Mouse (Mus musculus) midbrain, postnatal 0 days (tissue): ENCODE measurements at regions not wholly inside any gene's neighbourhood (a gene's known extent, or its start where the extent isn't known, plus 50 kb on each side); places are given as distances from the start of the nearest gene placed in this dataset.

ENCODE experiments used
- ATAC-seq: fragments of 200-750 bp; cut with Nextera tagmentation; 2 replicates; pipeline ENCODE4 v1.8.0; 2017; ENCODE audit warnings: moderate number of reproducible peaks, mild to moderate bottlenecking, moderate TSS enrichment, moderate library complexity; ENCODE audit not compliant: low FRiP score
- DNase-seq: peaks from one replicate; pipeline ENCODE4 v3.0.0-alpha.2; 2015; ENCODE audit warnings: low spot score
- H3K27ac ChIP-seq: fragments of 300-500 bp; sonication (generic); 2 replicates; pipeline ENCODE4 v1.5.1; 2014; ENCODE audit warnings: low read depth, mild to moderate bottlenecking, low read length, mixed read lengths
- H3K27me3 ChIP-seq: fragments of 300-500 bp; sonication (generic); 2 replicates; pipeline ENCODE4 v1.6.1; 2014; ENCODE audit warnings: low read length, control low read depth, mixed read lengths; ENCODE audit not compliant: insufficient read depth
- H3K36me3 ChIP-seq: fragments of 300-500 bp; sonication (generic); 2 replicates; pipeline ENCODE4 v1.6.1; 2014; ENCODE audit warnings: low read length, control low read depth, mixed read lengths; ENCODE audit not compliant: insufficient read depth
- H3K4me1 ChIP-seq: fragments of 300-500 bp; sonication (generic); 2 replicates; pipeline ENCODE4 v1.6.1; 2014; ENCODE audit warnings: mild to moderate bottlenecking, control low read depth, antibody characterized with exemption, low read length, mixed read lengths; ENCODE audit not compliant: insufficient read depth
- H3K4me2 ChIP-seq: fragments of 300-500 bp; sonication (generic); 2 replicates; pipeline ENCODE4 v1.6.1; 2014; ENCODE audit warnings: low read depth, mild to moderate bottlenecking, low read length, mixed read lengths; ENCODE audit not compliant: poor library complexity, severe bottlenecking
- H3K4me3 ChIP-seq: fragments of 300-500 bp; sonication (generic); 2 replicates; pipeline ENCODE4 v1.5.1; 2014; ENCODE audit warnings: low read depth, mild to moderate bottlenecking, low read length, moderate library complexity
- H3K9ac ChIP-seq: fragments of 300-500 bp; sonication (generic); replicated peaks from 2 replicates; pipeline ENCODE4 v1.6.1; 2014; ENCODE audit warnings: mild to moderate bottlenecking, low read length, moderate library complexity, mixed read lengths; ENCODE audit not compliant: poor library complexity, severe bottlenecking
- H3K9me3 ChIP-seq: fragments of 300-500 bp; sonication (generic); 2 replicates; pipeline ENCODE4 v1.6.1; 2016; ENCODE audit warnings: low read length, control low read depth
- CTCF ChIP-seq: IDR thresholded peaks from 2 replicates; pipeline ENCODE4 v1.5.1; 2016; ENCODE audit warnings: antibody characterized with exemption, mild to moderate bottlenecking
- WGBS: fragments of 180-500 bp; shearing (Covaris S2); extraction: QIAGEN DNeasy Blood & Tissue Kit; methylation state at CpG from one replicate; pipeline ENCODE4 v1.1.7; 2014; 5-methylcytosine and 5-hydroxymethylcytosine counted together

GRCm38 (mm10) chr15:13275326-13275725 lies 101.9 kb upstream of the Cdh6 start:
- WGBS = 23% methylated on average over 5 of the region's 5 CpGs
- DNase-seq (no peak), ATAC-seq (no peak)
- H3K27ac ChIP-seq = no peak overlapping the region
- H3K4me2 ChIP-seq = no peak overlapping the region
- peaks cover 5% of the 10 kb centered on the region; the same call in 1 of the 2 replicates for H3K4me1 ChIP-seq
- no peaks in the 10 kb centered on the region for H3K27me3 ChIP-seq
- H3K4me3 ChIP-seq = no peak overlapping the region
- H3K9ac ChIP-seq = no peak overlapping the region
- H3K9me3 ChIP-seq = no peaks in the 10 kb centered on the region
- no peak for TF ChIP-seq CTCF
- H3K36me3 ChIP-seq = no peaks in the 10 kb centered on the region

- H3K4me1 ChIP-seq = peaks cover 5% of the 10 kb centered on the region; the same call in 1 of the 2 replicates
- WGBS = 83% methylated on average over 5 of the region's 5 CpGs
- no peak for DNase-seq
- no peak overlapping the region for H3K27ac ChIP-seq
- no peaks in the 10 kb centered on the region for H3K27me3 ChIP-seq
- no peaks in the 10 kb centered on the region for H3K36me3 ChIP-seq
- H3K4me2 ChIP-seq = no peak overlapping the region
- H3K4me3 ChIP-seq = no peak overlapping the region
- TF ChIP-seq CTCF = no peak
- no peaks in the 10 kb centered on the region for H3K9me3 ChIP-seq
- no peak for ATAC-seq
- no peak overlapping the region for H3K9ac ChIP-seq
Measured at GRCm38 (mm10) chr15:13274366-13275067, 101.0 kb upstream of the Cdh6 start.

- no peak for ATAC-seq
- no peaks in the 10 kb centered on the region for H3K4me1 ChIP-seq
- no peak for TF ChIP-seq CTCF
- no peaks in the 10 kb centered on the region for H3K9me3 ChIP-seq
- H3K27me3 ChIP-seq = no peaks in the 10 kb centered on the region
- DNase-seq = no peak
- no peak overlapping the region for H3K4me2 ChIP-seq
- H3K27ac ChIP-seq = no peak overlapping the region
- H3K36me3 ChIP-seq = no peaks in the 10 kb centered on the region
- WGBS = 87% methylated on average over 11 of the region's 11 CpGs
- no peak overlapping the region for H3K4me3 ChIP-seq
- H3K9ac ChIP-seq = no peak overlapping the region
Measured at GRCm38 (mm10) chr15:13246053-13246696, 72.7 kb upstream of the Cdh6 start.

- Histone ChIP-seq H3K9ac (no peak overlapping the region), H3K9me3 (no peaks in the 10 kb centered on the region), H3K36me3 (no peaks in the 10 kb centered on the region), H3K4me3 (no peak overlapping the region), H3K4me2 (no peak overlapping the region), H3K27me3 (no peaks in the 10 kb centered on the region), H3K4me1 (no peaks in the 10 kb centered on the region), H3K27ac (no peak overlapping the region)
- 38% methylated on average over 14 of the region's 14 CpGs for WGBS
- TF ChIP-seq CTCF = no peak
- ATAC-seq = no peak
- no peak for DNase-seq
Measured at GRCm38 (mm10) chr15:13244306-13244705, 70.8 kb upstream of the Cdh6 start.

- no peaks in the 10 kb centered on the region for H3K27me3 ChIP-seq
- no peaks in the 10 kb centered on the region for H3K9me3 ChIP-seq
- H3K27ac ChIP-seq = no peak overlapping the region
- H3K4me2 ChIP-seq = no peak overlapping the region
- H3K9ac ChIP-seq = no peak overlapping the region
- WGBS = 82% methylated on average over 4 of the region's 4 CpGs
- ATAC-seq (no peak), DNase-seq (no peak)
- H3K4me3 ChIP-seq = no peak overlapping the region
- H3K36me3 ChIP-seq = no peaks in the 10 kb centered on the region
- H3K4me1 ChIP-seq = no peaks in the 10 kb centered on the region
- no peak for TF ChIP-seq CTCF
Measured at GRCm38 (mm10) chr15:13243561-13243960, 70.1 kb upstream of the Cdh6 start.

GRCm38 (mm10) chr15:13240931-13241330 lies 67.5 kb upstream of the Cdh6 start:
- no peak for DNase-seq
- Histone ChIP-seq H3K4me1 (no peaks in the 10 kb centered on the region), H3K4me2 (no peak overlapping the region), H3K27me3 (no peaks in the 10 kb centered on the region), H3K36me3 (no peaks in the 10 kb centered on the region), H3K4me3 (no peak overlapping the region), H3K9me3 (no peaks in the 10 kb centered on the region), H3K27ac (no peak overlapping the region), H3K9ac (no peak overlapping the region)
- ATAC-seq = no peak
- 57% methylated on average over 7 of the region's 7 CpGs for WGBS
- TF ChIP-seq CTCF = no peak
